Mouse (Mus musculus) left cerebral cortex, postnatal 36 days (tissue): ENCODE measurements around the gene Cluap1. TPM values are rescaled to one million over a fixed set of nuclear protein-coding genes. Genes with fewer than 3 reads are reported as not detected.
"Not testable (repeated sequence)": the region's sequence is repeated elsewhere in the genome, so short reads cannot be mapped to it uniquely, and the experiment has no call there.

Experiments
- DNase-seq, 2 experiments: peaks; one replicate each; pipeline ENCODE4 v3.0.0; 2021 to 2022; ENCODE audit warnings: low spot score in 2 of 2, mixed read lengths in 1 of 2
- intact Hi-C: fragments of 180-260 bp; cut with DNase I; formaldehyde crosslinking; loops from one replicate; pipeline ENCODE4 v1.15.1; 2025
- microRNA-seq: library from miRNA; unstranded; fragments of <30 nt; microRNA quantifications from one replicate; pipeline ENCODE4 v1.2.0, GENCODE M21; 2022
- total RNA-seq, 2 experiments: library from RNA; stranded (reverse); gene quantifications; 2 replicates each; pipeline ENCODE4 v1.2.3; 2021

Gene Cluap1
- total RNA-seq, 2 experiments from 2014 or later, result 26.0 to 33.4 TPM

- no peak for DNase-seq
- intact Hi-C loops, result no loop called here
Observed at GRCm38 (mm10) chr16:3929151-3929550, 20.6 kb downstream of the Cluap1 start.

- no peak for DNase-seq
- intact Hi-C loops, result no loop called here
Observed at GRCm38 (mm10) chr16:3933536-3933935, 24.9 kb downstream of the Cluap1 start.

- DNase-seq, result no peak
- intact Hi-C loops, result no loop called here
Observed at GRCm38 (mm10) chr16:3934091-3934490, 25.5 kb downstream of the Cluap1 start.

- no peak for DNase-seq
- intact Hi-C loops, result no loop called here
Observed at GRCm38 (mm10) chr16:3934701-3935100, 26.1 kb downstream of the Cluap1 start.

GRCm38 (mm10) chr16:3951141-3951540, 42.5 kb downstream of the Cluap1 start:
- intact Hi-C loops, result no loop called here
- no peak for DNase-seq

- no peak for DNase-seq
- intact Hi-C loops, result no loop called here
Observed at GRCm38 (mm10) chr16:3956369-3956768, 47.8 kb downstream of the Cluap1 start.

- no peak for DNase-seq
- intact Hi-C loops, result no loop called here
Observed at GRCm38 (mm10) chr16:3959261-3959660, 50.7 kb downstream of the Cluap1 start.

- intact Hi-C loops, result no loop called here
Observed at GRCm38 (mm10) chr16:3964990-3965389, 56.4 kb downstream of the Cluap1 start.

GRCm38 (mm10) chr16:3965534-3965933, 56.9 kb downstream of the Cluap1 start:
- DNase-seq, result no peak

More at GRCm38 (mm10) chr16:3964990-3965389, 56.4 kb downstream of the Cluap1 start:
- no peak for DNase-seq

GRCm38 (mm10) chr16:3974456-3974855, 65.9 kb downstream of the Cluap1 start:
- intact Hi-C loops, DNase-seq: not testable (repeated sequence)

More at GRCm38 (mm10) chr16:3965534-3965933, 56.9 kb downstream of the Cluap1 start:
- intact Hi-C loops, result no loop called here

GRCm38 (mm10) chr16:3975658-3976057, 67.1 kb downstream of the Cluap1 start:
- intact Hi-C loops, result no loop called here
- no peak for DNase-seq

- intact Hi-C loops, result no loop called here
- DNase-seq, result no peak
Observed at GRCm38 (mm10) chr16:3976251-3976671, 67.7 kb downstream of the Cluap1 start, which contains the start of gene Nlrc3. Nlrc3 (minus strand) TSS chr16:3976632.

- DNase-seq, result no peak
- intact Hi-C loops, result no loop called here
Observed at GRCm38 (mm10) chr16:3976712-3977111, 68.1 kb downstream of the Cluap1 start.

- intact Hi-C loops, result no loop called here
- DNase-seq, result no peak
Observed at GRCm38 (mm10) chr16:3982173-3982572, 73.6 kb downstream of the Cluap1 start.

GRCm38 (mm10) chr16:3983146-3983700, 74.6 kb downstream of the Cluap1 start:
- intact Hi-C loops, result no loop called here
- DNase-seq, result no peak

- intact Hi-C loops, result no loop called here
- DNase-seq, result no peak
Observed at GRCm38 (mm10) chr16:3988410-3988809, 79.8 kb downstream of the Cluap1 start.

Small RNAs within 50 kb of the gene (microRNA-seq; reads per million reads assigned to microRNA genes)
- not detected for gene Gm23493

Other genes with a start within 250 kb of the Cluap1 start
- not detected for gene Mefv, start 190.7 kb upstream of the Cluap1 start, total RNA-seq
- gene Zfp263, start 164.7 kb upstream of the Cluap1 start, total RNA-seq, result 10 to 100 TPM; 14.9 to 18.6 TPM
- gene Olfr15, start 77.9 kb upstream of the Cluap1 start, total RNA-seq, result not detected
- gene Zfp174, start 61.5 kb upstream of the Cluap1 start, total RNA-seq, result 1 to 10 TPM; 5.2 to 5.3 TPM
- 100 to 1,000 TPM; 124 TPM for gene Naa60, start 36.4 kb upstream of the Cluap1 start, total RNA-seq
- gene Zfp597, start 24.2 kb upstream of the Cluap1 start, total RNA-seq, result 10 to 100 TPM; 23.1 to 26.8 TPM
- gene Gm20695, start 24.2 kb upstream of the Cluap1 start, total RNA-seq, result 1 to 10 TPM in 1 of 2 experiments, not detected in 1; 1.2 TPM
- 10 to 100 TPM; 10.1 to 11.1 TPM for gene 1700037C18Rik, start 112 bp upstream of the Cluap1 start, total RNA-seq
- gene Nlrc3, start 67.8 kb downstream of the Cluap1 start, total RNA-seq, result 1 to 10 TPM; 1.1 to 3.5 TPM
- 10 to 100 TPM; 44.9 to 50.6 TPM for gene Slx4, start 95.0 kb downstream of the Cluap1 start, total RNA-seq
- gene Dnase1, start 128.1 kb downstream of the Cluap1 start, total RNA-seq, result not detected
- 10 to 100 TPM; 72.1 to 73.1 TPM for gene Trap1, start 169.0 kb downstream of the Cluap1 start, total RNA-seq